Mouse (Mus musculus): ENCODE results near the gene Vmn2r108. TPM values are rescaled to one million over a fixed set of nuclear protein-coding genes. Genes with fewer than 3 reads are reported as not detected.
"Not testable (repeated sequence)": the region's sequence is repeated elsewhere in the genome, so short reads cannot be mapped to it uniquely, and the experiment has no call there.

Vmn2r108 gene
- not detected in 2 replicates for polyA plus RNA-seq (2015; fragmentation: Nextera tagmentation; extraction: Ambion mirVana)

DNA sequence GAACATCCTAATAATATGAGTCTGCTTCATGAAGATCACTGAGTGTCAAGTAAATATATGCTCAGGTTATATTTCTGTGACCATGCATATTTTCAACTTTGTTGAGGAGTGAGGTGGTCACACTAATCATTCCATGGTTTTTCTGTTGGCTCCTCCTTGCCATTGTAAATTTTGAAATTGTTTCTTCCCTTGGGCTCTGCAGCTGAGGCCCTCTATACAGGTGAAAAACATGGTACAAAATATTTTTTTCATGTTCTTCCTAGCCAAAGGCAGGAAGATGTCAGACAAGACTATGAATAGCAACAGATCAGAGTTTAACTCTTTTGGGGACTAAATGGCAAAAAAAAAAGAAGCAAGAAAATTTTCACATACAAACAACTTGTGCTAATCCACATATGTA is at the start of gene Vmn2r108:
Vmn2r108 (minus strand) TSS at position 101 of the 400 bp plus-strand sequence.
- H3K36me3 ChIP-seq (replicated peaks), result no peaks in the 10 kb centered on the region
- H3K27me3 ChIP-seq, result no peaks in the 10 kb centered on the region
- H3K9me3 ChIP-seq (replicated peaks), result no peaks in the 10 kb centered on the region
- no peak within 1 kb of the TSS for H3K9ac ChIP-seq
- H3K4me2 ChIP-seq, result no peak within 1 kb of the TSS
- H3K27ac ChIP-seq (replicated peaks), result no peak within 1 kb of the TSS
- H3K4me1 ChIP-seq (replicated peaks), result no peaks in the 10 kb centered on the region
- H3K4me3 ChIP-seq (replicated peaks), result no peak within 1 kb of the TSS
- no peak for ATAC-seq (ENCODE audit: insufficient read depth)

DNA sequence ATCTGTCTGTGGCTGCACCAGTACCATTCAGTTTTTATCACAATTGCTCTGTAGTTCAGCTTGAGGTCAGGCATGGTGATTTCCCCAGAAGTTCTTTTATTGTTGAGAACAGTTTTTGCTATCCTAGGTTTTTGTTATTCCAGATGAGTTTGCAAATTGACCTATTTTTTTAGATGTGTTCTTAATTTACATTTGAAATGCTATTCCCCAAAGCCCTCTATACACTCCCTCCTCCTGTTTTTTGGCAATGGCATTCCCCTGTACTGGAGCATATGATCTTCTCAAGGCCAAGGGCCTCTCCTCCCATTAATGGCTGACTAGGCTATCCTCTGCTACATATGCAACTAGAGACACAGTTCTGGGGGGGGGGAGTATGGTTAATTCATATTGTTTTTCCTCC is 27.1 kb upstream of the Vmn2r108 start:
- not testable (repeated sequence) for H3K4me3 ChIP-seq (replicated peaks); H3K27me3 ChIP-seq; H3K27ac ChIP-seq (replicated peaks); H3K4me1 ChIP-seq (replicated peaks); H3K36me3 ChIP-seq (replicated peaks); H3K4me2 ChIP-seq; H3K9ac ChIP-seq; H3K9me3 ChIP-seq (replicated peaks); ATAC-seq (ENCODE audit: insufficient read depth)

DNA sequence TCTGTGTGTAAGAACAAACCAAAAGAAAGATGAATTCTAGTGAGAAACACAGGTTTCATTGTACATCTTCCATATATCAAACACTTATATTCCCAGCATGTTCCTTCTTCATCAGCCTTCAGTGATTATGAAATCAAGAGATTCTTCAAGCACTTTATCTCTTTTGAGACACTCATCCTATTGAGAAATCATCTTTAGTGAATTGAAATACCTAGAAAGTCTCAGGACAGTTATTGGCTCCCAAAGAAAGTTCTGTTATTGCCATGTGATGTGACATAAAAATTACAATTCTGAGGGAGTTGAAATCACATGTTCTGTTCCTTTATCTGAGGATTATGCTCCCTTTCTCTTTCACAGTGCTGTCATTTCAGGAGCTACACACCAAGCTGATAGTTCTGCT is 16.7 kb upstream of the Vmn2r108 start, which contains the start of gene Vmn1r225:
Vmn1r225 (plus strand) TSS at position 301 of the 400 bp plus-strand sequence.
- no peak within 1 kb of the TSS for H3K9ac ChIP-seq
- H3K9me3 ChIP-seq (replicated peaks), result no peaks in the 10 kb centered on the region
- no peaks in the 10 kb centered on the region for H3K27me3 ChIP-seq
- H3K27ac ChIP-seq (replicated peaks), result no peak within 1 kb of the TSS
- no peak for ATAC-seq (ENCODE audit: insufficient read depth)
- H3K4me2 ChIP-seq, result no peak within 1 kb of the TSS
- no peak within 1 kb of the TSS for H3K4me3 ChIP-seq (replicated peaks)
- no peaks in the 10 kb centered on the region for H3K4me1 ChIP-seq (replicated peaks)
- H3K36me3 ChIP-seq (replicated peaks), result no peaks in the 10 kb centered on the region

GRCm38 (mm10) chr17:20473311-20473710 is 7.8 kb downstream of the Vmn2r108 start:
- Histone ChIP-seq H3K4me3 (replicated peaks) (no peak overlapping the region), H3K4me2 (no peak overlapping the region), H3K27ac (replicated peaks) (no peak overlapping the region), H3K36me3 (replicated peaks) (no peaks in the 10 kb centered on the region), H3K27me3 (no peaks in the 10 kb centered on the region), H3K4me1 (replicated peaks) (no peaks in the 10 kb centered on the region), H3K9ac (no peak overlapping the region), H3K9me3 (replicated peaks) (no peaks in the 10 kb centered on the region)
- 48% methylated on average over 3 of the region's 3 CpGs for WGBS (ENCODE audit: insufficient replicate concordance)
- ATAC-seq (ENCODE audit: insufficient read depth), result no peak

DNA sequence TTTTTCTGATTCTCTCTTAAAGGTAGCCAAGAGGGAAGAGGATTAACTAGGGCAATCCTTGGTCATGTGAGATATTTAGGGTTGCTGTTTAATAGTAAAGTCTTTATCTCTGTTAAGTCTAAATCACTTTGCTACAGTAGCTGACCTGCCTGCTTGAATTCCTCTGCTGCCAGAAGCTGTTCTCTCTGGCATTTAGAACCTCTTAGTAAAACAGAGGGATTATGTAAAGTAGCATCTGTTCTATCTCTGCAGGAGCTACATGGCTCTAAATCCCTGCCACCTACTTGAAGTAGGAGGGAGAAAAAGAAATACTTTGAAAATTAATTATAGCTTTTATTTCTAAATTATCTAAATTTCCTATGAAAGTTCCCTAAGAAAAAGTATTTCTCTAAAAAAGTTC is 41.9 kb downstream of the Vmn2r108 start:
- no peak overlapping the region for H3K4me2 ChIP-seq
- H3K9me3 ChIP-seq (replicated peaks), result no peaks in the 10 kb centered on the region; the same call in 1 of the 2 replicates
- no peak for ATAC-seq (ENCODE audit: insufficient read depth)
- no peaks in the 10 kb centered on the region for H3K27me3 ChIP-seq
- no peak overlapping the region for H3K9ac ChIP-seq
- no peak overlapping the region for H3K27ac ChIP-seq (replicated peaks)
- no peaks in the 10 kb centered on the region for H3K4me1 ChIP-seq (replicated peaks)
- no peaks in the 10 kb centered on the region for H3K36me3 ChIP-seq (replicated peaks)
- H3K4me3 ChIP-seq (replicated peaks), result no peak overlapping the region

- ATAC-seq (ENCODE audit: insufficient read depth), result no peak
- H3K9ac ChIP-seq, result no peak within 1 kb of the TSS
- WGBS (ENCODE audit: insufficient replicate concordance), result 17% methylated on average over 1 of the region's 1 CpGs
Measured at GRCm38 (mm10) chr17:20413846-20414245, 67.3 kb downstream of the Vmn2r108 start, which contains the start of gene Vmn1r224. Gene Vmn1r224, plus strand, starts transcription at chr17:20414146.

More at GRCm38 (mm10) chr17:20413846-20414245, 67.3 kb downstream of the Vmn2r108 start, which contains the start of gene Vmn1r224:
- Histone ChIP-seq H3K27me3 (no peaks in the 10 kb centered on the region), H3K27ac (replicated peaks) (no peak within 1 kb of the TSS), H3K4me3 (replicated peaks) (no peak within 1 kb of the TSS), H3K9me3 (replicated peaks) (no peaks in the 10 kb centered on the region), H3K4me2 (no peak within 1 kb of the TSS), H3K36me3 (replicated peaks) (no peaks in the 10 kb centered on the region), H3K4me1 (replicated peaks) (no peaks in the 10 kb centered on the region)

Other genes with a start within 250 kb of the Vmn2r108 start
- not detected in 2 replicates for gene Vmn2r105, start 246.3 kb downstream of the Vmn2r108 start, polyA plus RNA-seq (2015; fragmentation: Nextera tagmentation; extraction: Ambion mirVana)
- not detected in 2 replicates for gene Vmn2r106, start 195.8 kb downstream of the Vmn2r108 start, polyA plus RNA-seq (2015; fragmentation: Nextera tagmentation; extraction: Ambion mirVana)
- not detected in 2 replicates for gene Vmn2r107, start 136.1 kb downstream of the Vmn2r108 start, polyA plus RNA-seq (2015; fragmentation: Nextera tagmentation; extraction: Ambion mirVana)
- gene Vmn1r224, start 67.2 kb downstream of the Vmn2r108 start, polyA plus RNA-seq (2015; fragmentation: Nextera tagmentation; extraction: Ambion mirVana), result not detected in 2 replicates
- gene Vmn1r225, start 16.8 kb upstream of the Vmn2r108 start, polyA plus RNA-seq (2015; fragmentation: Nextera tagmentation; extraction: Ambion mirVana), result not detected in 2 replicates
- not detected in 2 replicates for gene Vmn2r109, start 83.4 kb upstream of the Vmn2r108 start, polyA plus RNA-seq (2015; fragmentation: Nextera tagmentation; extraction: Ambion mirVana)
- gene Vmn2r110, start 115.1 kb upstream of the Vmn2r108 start, polyA plus RNA-seq (2015; fragmentation: Nextera tagmentation; extraction: Ambion mirVana), result 0.02 TPM in 1 of 2 replicates, not detected in the other
- gene Fpr-rs3, start 143.5 kb upstream of the Vmn2r108 start, polyA plus RNA-seq (2015; fragmentation: Nextera tagmentation; extraction: Ambion mirVana), result not detected in 2 replicates
- not detected in 2 replicates for gene Vmn1r226, start 201.5 kb upstream of the Vmn2r108 start, polyA plus RNA-seq (2015; fragmentation: Nextera tagmentation; extraction: Ambion mirVana)
- not detected in 2 replicates for gene Vmn1r227, start 248.5 kb upstream of the Vmn2r108 start, polyA plus RNA-seq (2015; fragmentation: Nextera tagmentation; extraction: Ambion mirVana)